Mouse (Mus musculus): ENCODE data around the gene Noa1. TPM values are rescaled to one million over a fixed set of nuclear protein-coding genes. Genes with fewer than 3 reads are reported as not detected.

The Noa1 gene
- polyA plus RNA-seq, 1 experiment from 2014 or later, result 37.0 TPM

DNA sequence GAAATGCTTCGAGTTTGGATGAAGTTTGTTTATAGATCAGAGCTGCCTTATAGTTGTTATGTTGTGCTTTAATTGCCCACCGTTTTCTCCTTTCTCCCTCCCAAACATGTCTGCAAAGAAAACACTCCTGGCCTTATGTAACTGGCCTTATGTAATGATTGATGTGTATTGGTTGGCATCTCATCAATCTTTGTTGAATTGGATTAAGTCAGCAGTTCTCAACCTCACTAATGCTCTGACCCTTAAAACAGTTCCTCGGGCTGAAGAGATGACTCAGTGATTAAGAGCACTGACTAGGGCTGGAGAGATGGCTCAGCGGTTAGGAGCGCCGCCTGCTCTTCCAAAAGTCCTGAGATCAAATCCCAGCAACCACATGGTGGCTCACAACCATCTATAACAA, 5.1 kb upstream of the Noa1 start:
- no peak for ATAC-seq (ENCODE audit: low FRiP score, low read depth)
- Histone ChIP-seq H3K4me1 (peaks cover 14% of the 10 kb centered on the region), H3K27ac (replicated peaks) (no peak overlapping the region), H3K9me3 (no peaks in the 10 kb centered on the region), H3K36me3 (peaks cover 62% of the 10 kb centered on the region), H3K9ac (replicated peaks) (no peak overlapping the region), H3K4me3 (no peak overlapping the region), H3K27me3 (no peaks in the 10 kb centered on the region), H3K4me2 (replicated peaks) (no peak overlapping the region)
- 97% methylated on average over 6 of the region's 6 CpGs for WGBS

GRCm38 (mm10) chr5:77314206-77314605, 4.3 kb upstream of the Noa1 start:
- Histone ChIP-seq H3K4me3 (no peak overlapping the region), H3K9me3 (no peaks in the 10 kb centered on the region), H3K4me2 (replicated peaks) (no peak overlapping the region), H3K27me3 (no peaks in the 10 kb centered on the region), H3K36me3 (peaks cover 61% of the 10 kb centered on the region), H3K9ac (replicated peaks) (no peak overlapping the region), H3K4me1 (peaks cover 14% of the 10 kb centered on the region), H3K27ac (replicated peaks) (no peak overlapping the region)
- 87% methylated on average over 4 of the region's 4 CpGs for WGBS
- ATAC-seq (ENCODE audit: low FRiP score, low read depth), result no peak

DNA sequence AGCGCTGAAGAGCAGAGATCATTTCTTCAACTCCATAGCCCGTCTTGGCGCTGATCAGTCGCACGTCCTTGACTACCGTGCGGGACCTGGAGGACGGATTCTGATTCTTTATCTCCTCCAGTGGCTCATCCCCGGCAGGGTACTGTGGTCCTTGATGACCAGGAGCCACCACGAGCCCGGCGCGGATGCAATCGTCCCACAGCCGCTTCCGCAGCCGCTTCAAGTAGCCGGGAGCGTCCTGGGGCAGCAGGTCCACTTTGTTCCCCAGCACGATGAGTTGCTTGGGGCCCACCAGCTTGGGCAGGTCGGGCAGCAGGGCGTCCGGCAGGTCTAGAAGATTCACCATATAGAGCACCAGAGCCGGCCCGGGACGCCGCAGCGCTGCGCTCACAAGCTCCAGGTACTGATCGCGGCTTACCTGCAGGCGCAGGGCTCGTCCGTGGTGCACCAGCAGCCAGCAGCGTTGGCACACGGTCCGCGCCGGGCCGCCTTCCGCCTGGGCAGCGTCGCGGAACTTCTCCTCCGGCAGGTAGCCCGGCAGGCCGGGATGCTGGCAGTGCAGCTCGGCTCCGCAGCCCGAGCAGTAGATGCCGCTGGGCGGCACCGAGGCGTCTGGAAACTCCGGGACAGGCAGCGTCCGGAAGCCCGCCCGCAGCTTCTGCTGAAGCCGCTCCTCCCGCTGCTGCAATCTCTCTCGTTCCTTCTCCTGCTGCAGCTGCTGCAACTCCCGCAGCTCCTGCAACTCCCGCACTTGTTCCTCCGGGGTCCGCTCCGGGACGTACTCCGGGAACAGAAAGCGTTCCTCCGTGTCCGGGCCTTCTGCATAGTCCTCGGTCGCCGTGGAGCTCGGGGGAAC, 605 bp downstream of the Noa1 start:
- Histone ChIP-seq H3K27me3 (no peaks in the 10 kb centered on the region), H3K9ac (replicated peaks) (peak overlapping the region; percentile 86), H3K36me3 (peaks cover 42% of the 10 kb centered on the region), H3K4me2 (replicated peaks) (peak overlapping the region; percentile 99), H3K27ac (replicated peaks) (peak overlapping the region; percentile 90), H3K9me3 (no peaks in the 10 kb centered on the region), H3K4me1 (peaks cover 30% of the 10 kb centered on the region), H3K4me3 (peak overlapping the region; percentile 96)
- ATAC-seq (ENCODE audit: low FRiP score, low read depth), result peak; percentile 28
- under 1% methylated on average over 76 of the region's 76 CpGs for WGBS

- no peaks in the 10 kb centered on the region for H3K9me3 ChIP-seq
- no peak for ATAC-seq (ENCODE audit: low FRiP score, low read depth)
- no peak overlapping the region for H3K27ac ChIP-seq (replicated peaks)
- peaks cover 37% of the 10 kb centered on the region for H3K36me3 ChIP-seq
- peak overlapping the region; percentile 99 for H3K4me2 ChIP-seq (replicated peaks)
- peak overlapping the region; percentile 86 for H3K9ac ChIP-seq (replicated peaks)
- H3K27me3 ChIP-seq, result no peaks in the 10 kb centered on the region
- WGBS, result 80% methylated on average over 5 of the region's 5 CpGs
- H3K4me1 ChIP-seq, result peaks cover 30% of the 10 kb centered on the region
- peak overlapping the region; percentile 96 for H3K4me3 ChIP-seq
Observed at GRCm38 (mm10) chr5:77307821-77308553, 1.9 kb downstream of the Noa1 start.

DNA sequence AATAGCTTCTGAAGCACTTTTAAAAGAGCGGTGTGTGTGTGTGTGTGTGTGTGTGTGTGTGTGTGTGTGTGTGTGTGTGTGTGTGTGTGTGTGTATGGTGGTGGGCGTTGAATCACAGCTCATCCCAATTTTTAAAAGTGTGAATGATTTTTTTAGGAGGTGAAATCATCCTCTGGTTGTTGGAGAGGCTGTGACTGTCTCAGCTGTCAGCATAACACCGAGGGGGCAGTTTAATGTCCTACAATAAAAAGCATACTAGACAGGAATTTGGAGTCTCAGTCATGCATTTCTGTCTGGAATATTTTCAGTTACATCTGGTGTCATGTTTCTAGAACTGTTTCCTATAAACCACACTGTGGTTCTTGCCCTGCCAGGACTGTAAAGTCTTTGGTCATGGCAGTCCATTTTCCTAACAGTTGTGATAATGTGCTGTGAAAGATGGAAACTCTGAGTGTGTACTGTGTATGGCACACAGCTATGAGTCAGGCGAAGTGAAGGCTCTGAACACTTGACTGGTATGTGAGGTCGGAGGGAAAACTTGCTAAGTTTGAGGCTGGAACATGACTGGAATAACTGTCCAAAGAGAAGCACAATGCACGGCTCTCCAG, 8.5 kb downstream of the Noa1 start:
- H3K9me3 ChIP-seq, result no peaks in the 10 kb centered on the region
- peaks cover 59% of the 10 kb centered on the region for H3K36me3 ChIP-seq
- H3K4me2 ChIP-seq (replicated peaks), result no peak overlapping the region
- no peak overlapping the region for H3K4me3 ChIP-seq
- H3K4me1 ChIP-seq, result no peaks in the 10 kb centered on the region
- no peak overlapping the region for H3K9ac ChIP-seq (replicated peaks)
- 88% methylated on average over 6 of the region's 6 CpGs for WGBS
- no peaks in the 10 kb centered on the region for H3K27me3 ChIP-seq
- no peak overlapping the region for H3K27ac ChIP-seq (replicated peaks)
- ATAC-seq (ENCODE audit: low FRiP score, low read depth), result no peak

DNA sequence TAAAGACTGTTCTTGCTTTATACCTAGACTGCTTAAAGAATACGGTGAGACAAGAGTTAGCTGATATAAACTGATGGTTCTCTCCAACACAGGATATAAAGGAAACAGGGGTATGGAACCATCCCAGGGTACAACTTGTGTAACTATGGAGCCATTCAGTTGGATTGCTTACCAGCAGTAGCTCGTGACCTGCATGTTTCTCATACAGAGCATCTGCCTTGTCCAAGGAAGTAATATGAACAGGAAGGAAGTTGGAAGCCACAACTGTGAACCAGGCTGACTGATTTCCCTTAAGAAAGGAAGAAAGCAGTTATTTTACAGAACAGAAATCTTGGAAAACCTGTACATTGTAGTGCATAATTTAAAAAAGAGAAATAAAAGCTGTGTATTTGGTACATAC, 10.4 kb downstream of the Noa1 start:
- H3K4me3 ChIP-seq, result no peak overlapping the region
- no peaks in the 10 kb centered on the region for H3K27me3 ChIP-seq
- no peaks in the 10 kb centered on the region for H3K9me3 ChIP-seq
- no peak for ATAC-seq (ENCODE audit: low FRiP score, low read depth)
- H3K36me3 ChIP-seq, result peaks cover 62% of the 10 kb centered on the region
- H3K4me1 ChIP-seq, result no peaks in the 10 kb centered on the region
- no peak overlapping the region for H3K9ac ChIP-seq (replicated peaks)
- WGBS, result 88% methylated on average over 2 of the region's 2 CpGs
- no peak overlapping the region for H3K27ac ChIP-seq (replicated peaks)
- H3K4me2 ChIP-seq (replicated peaks), result no peak overlapping the region

DNA sequence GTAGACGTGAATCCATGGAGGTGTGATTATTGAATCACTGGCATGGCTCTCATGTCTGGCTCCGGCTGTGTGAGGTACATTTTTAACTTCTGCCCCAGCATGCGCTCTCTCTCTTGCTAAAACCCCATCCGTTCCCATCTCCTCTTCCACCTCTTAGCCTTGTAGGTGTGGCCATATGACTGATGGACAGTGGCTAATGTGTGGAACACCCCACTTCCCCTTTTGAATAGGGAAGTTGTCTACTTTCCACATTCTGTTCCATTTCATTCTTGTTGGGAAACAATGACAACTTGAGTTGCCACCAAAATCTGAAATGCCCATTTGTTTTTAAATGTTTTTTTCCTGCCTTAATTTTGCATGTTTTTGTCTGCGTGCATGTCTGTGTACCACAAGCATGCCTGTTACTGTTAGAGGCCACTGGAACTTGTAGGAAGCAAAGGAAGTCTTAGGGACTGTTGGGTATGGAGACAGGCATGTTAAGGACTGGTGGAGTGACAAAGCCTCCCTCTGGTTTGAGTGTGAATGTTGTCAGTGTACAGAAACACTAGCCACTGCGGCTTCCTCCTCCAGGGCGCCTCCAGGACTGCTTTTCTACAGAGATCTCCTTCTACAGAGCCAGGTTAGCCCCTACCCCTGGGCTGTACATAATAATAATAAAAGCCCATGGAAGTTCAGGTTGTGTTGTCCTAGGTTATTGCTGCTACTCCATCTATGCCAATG, 16.9 kb downstream of the Noa1 start:
- WGBS, result 93% methylated on average over 7 of the region's 7 CpGs
- H3K4me1 ChIP-seq, result no peaks in the 10 kb centered on the region
- no peak for ATAC-seq (ENCODE audit: low FRiP score, low read depth)
- H3K36me3 ChIP-seq, result peaks cover 87% of the 10 kb centered on the region
- no peak overlapping the region for H3K27ac ChIP-seq (replicated peaks)
- H3K4me3 ChIP-seq, result no peak overlapping the region
- no peak overlapping the region for H3K4me2 ChIP-seq (replicated peaks)
- H3K9me3 ChIP-seq, result no peaks in the 10 kb centered on the region
- H3K27me3 ChIP-seq, result no peaks in the 10 kb centered on the region
- no peak overlapping the region for H3K9ac ChIP-seq (replicated peaks)

- 92% methylated on average over 2 of the region's 2 CpGs for WGBS
- H3K4me2 ChIP-seq (replicated peaks), result no peak overlapping the region
- peaks cover 78% of the 10 kb centered on the region for H3K36me3 ChIP-seq
- no peak for ATAC-seq (ENCODE audit: low FRiP score, low read depth)
- H3K27ac ChIP-seq (replicated peaks), result no peak overlapping the region
- H3K4me3 ChIP-seq, result no peak overlapping the region
- no peaks in the 10 kb centered on the region for H3K9me3 ChIP-seq
- H3K4me1 ChIP-seq, result no peaks in the 10 kb centered on the region
- H3K9ac ChIP-seq (replicated peaks), result no peak overlapping the region
- H3K27me3 ChIP-seq, result no peaks in the 10 kb centered on the region
Observed at GRCm38 (mm10) chr5:77290606-77291005, 19.3 kb downstream of the Noa1 start.

- H3K9ac ChIP-seq (replicated peaks), result no peak overlapping the region
- no peaks in the 10 kb centered on the region for H3K9me3 ChIP-seq
- H3K4me2 ChIP-seq (replicated peaks), result no peak overlapping the region
- no peak for ATAC-seq (ENCODE audit: low FRiP score, low read depth)
- no peak overlapping the region for H3K27ac ChIP-seq (replicated peaks)
- 94% methylated on average over 8 of the region's 8 CpGs for WGBS
- H3K36me3 ChIP-seq, result peaks cover 69% of the 10 kb centered on the region
- H3K4me1 ChIP-seq, result no peaks in the 10 kb centered on the region
- H3K4me3 ChIP-seq, result no peak overlapping the region
- H3K27me3 ChIP-seq, result no peaks in the 10 kb centered on the region
Observed at GRCm38 (mm10) chr5:77289686-77290085, 20.2 kb downstream of the Noa1 start.

DNA sequence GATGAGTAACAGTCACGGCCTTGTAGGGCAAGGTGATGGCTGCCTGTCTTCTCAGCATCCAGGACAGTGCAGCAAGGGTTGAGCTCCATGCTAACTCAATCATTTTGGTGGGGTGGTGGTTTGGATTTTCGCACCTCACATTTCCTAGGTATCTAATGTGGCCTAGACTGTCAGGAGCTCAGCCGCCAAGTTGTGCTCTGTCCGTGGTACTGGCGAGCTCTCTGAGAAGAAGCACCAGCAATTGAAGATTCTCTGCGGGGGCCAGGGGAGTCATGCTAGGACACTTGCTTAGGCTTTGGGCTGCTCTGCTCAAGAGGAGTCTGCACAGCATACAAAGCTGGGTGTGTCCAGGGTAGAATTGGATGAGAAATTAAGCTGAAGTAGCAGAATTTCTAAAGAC, 22.0 kb downstream of the Noa1 start:
- H3K9me3 ChIP-seq, result no peaks in the 10 kb centered on the region
- H3K27me3 ChIP-seq, result no peaks in the 10 kb centered on the region
- ATAC-seq (ENCODE audit: low FRiP score, low read depth), result no peak
- H3K4me3 ChIP-seq, result no peak overlapping the region
- WGBS, result 83% methylated on average over 6 of the region's 6 CpGs
- no peak overlapping the region for H3K9ac ChIP-seq (replicated peaks)
- no peaks in the 10 kb centered on the region for H3K4me1 ChIP-seq
- no peak overlapping the region for H3K27ac ChIP-seq (replicated peaks)
- H3K36me3 ChIP-seq, result peaks cover 62% of the 10 kb centered on the region
- H3K4me2 ChIP-seq (replicated peaks), result no peak overlapping the region

DNA sequence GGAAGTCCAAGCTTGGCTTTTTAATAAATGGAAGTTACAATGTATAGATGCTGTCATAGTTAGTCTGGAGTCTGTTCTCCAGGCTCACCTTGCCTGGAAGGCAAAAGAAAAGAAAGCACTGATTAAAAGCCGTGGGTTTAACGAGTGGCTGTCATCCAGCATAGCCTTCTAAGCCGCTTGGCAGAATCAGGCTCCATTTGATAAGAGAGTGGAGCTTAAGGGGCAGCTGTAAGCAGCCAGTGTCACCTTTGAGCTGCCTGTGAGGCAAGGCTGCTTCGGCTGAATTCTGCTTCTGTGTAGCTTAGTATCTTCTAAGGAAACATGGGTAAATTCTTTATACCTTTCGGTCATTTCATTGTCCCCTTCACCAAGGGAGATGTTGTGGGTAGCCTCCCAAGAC, 23.0 kb downstream of the Noa1 start:
- 85% methylated on average over 5 of the region's 5 CpGs for WGBS
- H3K36me3 ChIP-seq, result peaks cover 62% of the 10 kb centered on the region
- H3K27me3 ChIP-seq, result no peaks in the 10 kb centered on the region
- H3K27ac ChIP-seq (replicated peaks), result no peak overlapping the region
- ATAC-seq (ENCODE audit: low FRiP score, low read depth), result no peak
- H3K4me1 ChIP-seq, result no peaks in the 10 kb centered on the region
- no peak overlapping the region for H3K4me3 ChIP-seq
- no peaks in the 10 kb centered on the region for H3K9me3 ChIP-seq
- H3K4me2 ChIP-seq (replicated peaks), result no peak overlapping the region
- no peak overlapping the region for H3K9ac ChIP-seq (replicated peaks)

Measured in midbrain, embryonic 12.5 days (tissue).